Mouse (Mus musculus) gastrocnemius, postnatal 10 days (tissue): ENCODE measurements around the gene Rgs14. TPM values are rescaled to one million over a fixed set of nuclear protein-coding genes. Genes with fewer than 3 reads are reported as not detected.

Source experiments
- DNase-seq: peaks from one replicate; pipeline ENCODE4 v3.0.0; 2021; ENCODE audit warnings: mixed read lengths
- total RNA-seq, 2 experiments: library from RNA; stranded (reverse); gene quantifications; 2 replicates each; pipeline ENCODE4 v1.2.3; 2021

Rgs14 gene
- total RNA-seq, 2 experiments from 2014 or later = 0.19 to 0.36 TPM

- no peak for DNase-seq
Measured at GRCm38 (mm10) chr13:55346745-55347144, 22.8 kb upstream of the Rgs14 start.

- DNase-seq = no peak
Measured at GRCm38 (mm10) chr13:55361145-55361544, 8.4 kb upstream of the Rgs14 start.

- DNase-seq = no peak
Measured at GRCm38 (mm10) chr13:55361974-55362452, 7.5 kb upstream of the Rgs14 start.

- DNase-seq = peak; percentile 90
Measured at GRCm38 (mm10) chr13:55362453-55363060, 7.0 kb upstream of the Rgs14 start, which contains the start of gene Lman2. Gene Lman2 (minus strand): TSS chr13:55362783.

GRCm38 (mm10) chr13:55368401-55368800, 1.1 kb upstream of the Rgs14 start:
- DNase-seq = no peak

- DNase-seq = no peak
Measured at GRCm38 (mm10) chr13:55370234-55370633, 702 bp downstream of the Rgs14 start.

- DNase-seq = no peak
Measured at GRCm38 (mm10) chr13:55371007-55371681, 1.6 kb downstream of the Rgs14 start.

- DNase-seq = no peak
Measured at GRCm38 (mm10) chr13:55371740-55372139, 2.2 kb downstream of the Rgs14 start.

GRCm38 (mm10) chr13:55374206-55374924, 4.8 kb downstream of the Rgs14 start:
- DNase-seq = no peak

- DNase-seq = no peak
Measured at GRCm38 (mm10) chr13:55375877-55376276, 6.3 kb downstream of the Rgs14 start.

- DNase-seq = no peak
Measured at GRCm38 (mm10) chr13:55378907-55379580, 9.5 kb downstream of the Rgs14 start.

GRCm38 (mm10) chr13:55381790-55382189, 12.3 kb downstream of the Rgs14 start:
- DNase-seq = no peak

GRCm38 (mm10) chr13:55390644-55391043, 21.1 kb downstream of the Rgs14 start:
- DNase-seq = no peak

GRCm38 (mm10) chr13:55391626-55392029, 22.1 kb downstream of the Rgs14 start:
- no peak for DNase-seq

- no peak for DNase-seq
Measured at GRCm38 (mm10) chr13:55392933-55393332, 23.4 kb downstream of the Rgs14 start.

GRCm38 (mm10) chr13:55398088-55398487, 28.6 kb downstream of the Rgs14 start, which contains the start of gene Slc34a1:
Gene Slc34a1 (plus strand): TSS chr13:55398187.
- no peak for DNase-seq

GRCm38 (mm10) chr13:55399300-55400038, 29.9 kb downstream of the Rgs14 start:
- DNase-seq = no peak

- DNase-seq = no peak
Measured at GRCm38 (mm10) chr13:55400039-55400346, 30.5 kb downstream of the Rgs14 start.

GRCm38 (mm10) chr13:55403266-55403665, 33.7 kb downstream of the Rgs14 start:
- no peak for DNase-seq

GRCm38 (mm10) chr13:55403935-55404852, 34.7 kb downstream of the Rgs14 start:
- DNase-seq = no peak
